Mouse (Mus musculus) embryonic stem cell, embryonic (primary cell): Measurements from ENCODE around the gene Dclre1b.
"Not testable (repeated sequence)": the region's sequence is repeated elsewhere in the genome, so short reads cannot be mapped to it uniquely, and the experiment has no call there.

Source experiments
- CTCF ChIA-PET, 4 experiments: fragments of 300-600 bp in 2 of 4; fragments of 350-600 bp in 2 of 4; sonication (Branson Sonifier 250); formaldehyde crosslinking; loops; one replicate each; lab custom pipeline; 2022; ENCODE audit warnings: inconsistent platforms in 2 of 4; lab: Charles Lee
- POLR2A ChIA-PET, 4 experiments: fragments of 300-600 bp in 2 of 4; fragments of 350-600 bp in 2 of 4; sonication (Branson Sonifier 250); formaldehyde crosslinking; loops; one replicate each; lab custom pipeline; 2022; ENCODE audit warnings: antibody characterized with exemption in 4 of 4, inconsistent platforms in 1 of 4; lab: Charles Lee

The Dclre1b gene

DNA sequence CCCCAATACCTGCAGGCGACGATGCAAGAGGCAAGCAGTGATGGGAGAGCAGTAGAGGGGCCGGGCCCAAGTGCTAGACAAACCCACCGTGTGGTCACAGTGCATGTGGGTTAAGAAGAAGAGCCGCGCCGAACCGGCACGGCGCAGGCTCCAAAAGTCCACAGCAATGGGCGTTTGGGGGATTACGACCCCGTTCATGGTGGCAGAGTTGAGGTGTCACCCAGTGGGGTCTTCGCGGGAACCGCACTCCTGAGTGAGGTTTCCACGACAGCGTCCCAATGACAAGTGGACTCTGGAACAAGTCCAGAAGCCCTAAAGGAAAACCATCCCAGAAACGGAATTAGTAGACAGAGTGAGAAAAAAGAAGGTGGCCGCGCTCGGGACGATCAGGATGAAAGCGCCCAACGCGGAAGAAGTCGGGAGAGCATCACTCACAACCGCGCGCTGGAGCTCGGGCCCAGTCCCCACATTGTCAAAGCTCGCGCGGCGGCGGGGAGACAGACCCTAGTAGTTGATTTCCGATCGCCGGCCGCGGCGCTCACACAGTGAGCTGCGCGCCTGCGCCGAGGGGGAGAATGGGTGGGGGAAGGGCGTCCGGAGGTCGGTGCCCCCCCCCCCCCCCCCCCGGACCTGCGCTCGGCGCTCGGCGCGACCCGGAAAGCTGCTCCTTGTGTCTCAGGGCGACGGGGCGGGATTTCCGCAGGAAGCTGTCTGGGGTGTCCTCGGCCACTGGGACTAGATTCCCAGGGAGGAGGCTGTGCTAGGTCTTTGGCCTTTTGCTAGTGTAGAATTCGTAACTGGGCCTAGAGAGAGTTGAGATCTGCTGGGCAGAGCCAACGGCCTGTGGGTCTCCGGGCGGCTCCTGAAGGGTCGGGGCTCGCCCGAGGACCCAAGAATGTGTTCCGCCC is at the start of gene Dclre1b, which contains the start of the genes Ap4b1 and Gm43064:
Gene Dclre1b, minus strand, starts transcription at position 554 of the 908 bp plus-strand sequence.
Gene Ap4b1, plus strand, starts transcription at position 630 of the 908 bp plus-strand sequence.
Gene Gm43064, plus strand, starts transcription at position 683 of the 908 bp plus-strand sequence.
- ChIA-PET CTCF (interaction anchor here (0.6 to 1.1 kb wide), 5 partner anchors 17 to 71 kb away, joined by 3 to 5 read pairs (median 3); partner anchors contain the start of genes Hipk1 (in 1 of the 4) and Olfml3 (in 1 of the 4)), POLR2A (interaction anchor here (0.5 to 3.3 kb wide), 44 partner anchors 11 to 830 kb away, joined by 3 to 65 read pairs (median 4); partner anchors contain the start of genes Hipk1 (in 3 of the 4), Rsbn1 (in 2 of the 4), Magi3 (in 1 of the 4) and Slc16a1 (in 1 of the 4))

DNA sequence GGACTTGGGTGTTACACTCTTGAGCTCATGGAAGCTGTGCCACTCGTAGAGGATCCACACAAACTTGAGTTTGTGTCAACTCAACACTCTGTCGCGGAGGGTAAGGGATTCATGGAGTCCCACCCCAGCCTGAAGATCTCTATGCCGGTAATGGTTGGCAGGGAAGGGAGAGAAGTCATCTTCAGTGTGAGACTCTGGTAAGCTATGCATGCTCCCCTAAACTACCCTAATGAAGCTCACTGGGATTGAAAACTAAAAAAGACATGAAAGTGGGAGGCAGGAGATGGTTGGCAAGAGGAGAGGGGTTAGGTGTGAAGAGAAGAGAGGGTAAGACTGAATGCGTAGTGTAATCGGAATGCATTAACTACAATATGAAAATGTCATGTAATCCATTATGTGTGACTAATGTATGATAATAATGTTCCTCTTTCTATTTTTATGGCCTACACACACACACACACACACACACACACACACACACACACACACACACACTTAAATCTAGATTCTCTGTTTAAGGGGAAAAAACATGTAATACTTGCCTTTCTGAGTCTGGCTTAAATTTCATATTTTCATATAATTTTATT is 48.8 kb upstream of the Dclre1b start:
- ChIA-PET CTCF (no interaction called here), POLR2A (interaction anchor here in 2 of 4 experiments (0.9 to 1.4 kb wide), 2 partner anchors 18 to 56 kb away, joined by 3 read pairs; partner anchors contain the start of gene Rsbn1 (in 1 of the 2))

DNA sequence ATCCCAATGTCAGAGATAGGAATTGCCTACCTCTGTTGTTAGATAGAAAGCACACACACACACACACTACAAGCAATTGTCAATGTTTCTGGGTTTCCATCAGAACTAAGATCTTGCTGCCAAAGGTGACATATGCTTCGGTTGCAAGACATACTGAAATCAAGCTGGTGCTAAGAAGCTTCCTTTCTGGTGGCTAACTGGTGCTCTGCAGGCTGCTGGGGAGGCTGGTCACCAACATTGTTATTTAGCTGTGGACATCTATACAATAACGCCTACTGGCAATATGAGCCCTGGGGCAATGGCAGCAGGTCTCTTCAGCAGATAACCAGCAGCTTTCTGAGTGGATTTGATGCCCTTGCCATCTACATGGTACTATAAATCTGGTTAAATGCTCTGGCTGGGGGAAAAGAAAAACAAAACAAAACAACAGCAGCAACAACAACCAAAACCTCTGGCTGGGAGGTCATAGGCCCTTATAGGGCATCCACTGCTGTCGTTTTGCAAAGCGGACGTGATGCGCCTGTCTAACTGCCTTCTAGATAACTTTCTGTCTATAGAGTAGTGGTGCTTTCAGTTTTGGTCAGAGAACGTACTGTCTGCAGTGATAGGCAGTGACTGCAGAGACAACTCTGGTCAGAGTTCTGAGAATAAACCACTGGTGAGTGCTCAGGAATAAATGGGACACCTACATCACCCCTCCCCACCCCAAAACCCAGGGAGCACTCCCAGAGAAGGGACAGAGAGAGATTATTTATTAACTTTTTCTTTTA is 48.0 kb upstream of the Dclre1b start:
- ChIA-PET POLR2A (interaction anchor here in 3 of 4 experiments (0.7 to 1.6 kb wide), 3 partner anchors 56 to 68 kb away, joined by 3 read pairs; partner anchors contain the start of gene Rsbn1 (in 2 of the 3)), CTCF (no interaction called here)

DNA sequence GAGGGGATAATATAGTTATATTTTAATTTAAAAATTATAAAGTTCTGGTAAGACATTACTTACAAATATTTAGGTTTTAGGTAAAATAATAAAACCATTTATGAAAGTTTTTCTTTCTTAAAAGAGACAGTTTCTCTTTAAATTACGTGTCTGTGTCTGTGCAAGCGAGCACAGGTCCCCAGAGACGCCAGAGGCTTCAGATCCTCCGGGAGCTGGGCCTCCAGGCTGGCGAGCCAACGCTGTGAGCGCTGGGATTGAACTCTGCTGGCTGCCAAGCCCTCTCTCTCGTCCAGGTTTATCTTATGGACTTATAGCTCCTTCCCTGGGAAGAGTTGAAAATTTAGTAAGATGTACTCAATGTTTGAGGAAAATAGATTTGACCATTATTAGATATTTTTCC is 44.6 kb upstream of the Dclre1b start:
- CTCF ChIA-PET: no interaction called here
- POLR2A ChIA-PET: interaction anchor here in 1 of 4 experiments (0.8 kb wide), 1 partner anchor 33 kb away, joined by 3 read pairs; no protein-coding TSS in a partner anchor

DNA sequence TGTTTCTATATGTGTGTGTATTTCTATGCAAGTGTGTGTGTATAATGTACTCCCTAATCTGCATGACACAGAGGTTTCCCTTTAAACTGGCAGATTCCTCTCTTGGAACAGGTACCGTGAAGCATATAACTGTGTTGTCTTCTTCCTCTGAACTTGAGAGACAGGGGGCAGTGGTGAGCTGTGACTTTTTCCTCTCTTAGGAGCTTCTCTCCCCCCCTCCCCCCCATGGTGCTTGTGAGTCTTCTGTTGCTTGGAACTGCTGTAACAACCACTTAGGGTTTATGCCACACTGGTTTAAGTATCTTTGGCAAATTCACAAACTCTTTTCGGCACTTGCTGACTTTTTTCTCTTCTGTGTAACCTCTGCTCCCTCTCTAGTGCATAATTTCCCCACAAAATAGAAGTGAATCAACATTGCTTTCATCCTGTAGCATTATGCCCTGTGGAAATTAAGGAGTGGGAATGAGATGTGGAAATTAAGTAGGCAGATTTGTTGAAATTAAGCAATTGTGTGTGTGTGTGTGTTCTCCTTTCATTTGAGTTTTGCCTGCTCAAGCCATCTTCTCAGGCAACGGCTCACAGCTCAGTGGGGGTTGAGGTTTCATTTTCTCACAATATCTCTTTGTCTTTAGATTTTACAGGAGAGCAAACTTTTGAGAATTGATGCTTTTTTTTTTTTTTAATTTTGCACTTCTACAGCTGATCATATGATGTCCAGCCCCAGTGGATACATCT is 43.5 kb upstream of the Dclre1b start:
- CTCF ChIA-PET: interaction anchor here (0.6 to 2.3 kb wide), 13 partner anchors 8 to 1138 kb away, joined by 3 to 9 read pairs (median 3); partner anchors contain the start of gene Olfml3 (in 1 of the 4)
- POLR2A ChIA-PET: interaction anchor here in 3 of 4 experiments (0.7 to 3.2 kb wide), 11 partner anchors 8 to 643 kb away, joined by 3 to 18 read pairs (median 3); partner anchors contain the start of gene Ptpn22 (in 1 of the 3)

DNA sequence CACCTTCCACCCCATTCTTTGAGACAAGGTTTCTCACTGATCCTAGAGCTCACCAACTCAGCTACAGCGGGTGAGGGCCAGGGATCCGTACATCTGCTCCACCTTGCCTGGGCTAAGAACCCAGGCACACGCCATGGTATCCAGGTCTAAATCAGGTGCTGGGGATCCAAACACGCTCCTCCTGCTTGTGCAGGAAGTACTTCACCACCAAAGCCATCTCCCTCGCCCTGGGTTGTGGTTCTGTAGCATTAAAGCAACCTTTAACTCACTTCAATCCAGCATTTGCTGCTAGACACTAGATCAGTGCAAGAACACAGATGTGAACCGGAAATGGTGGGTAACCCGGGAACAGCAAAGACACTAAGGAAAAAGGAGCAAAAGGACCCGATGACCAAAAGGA is 42.6 kb upstream of the Dclre1b start:
- CTCF ChIA-PET: interaction anchor here (0.6 to 2.3 kb wide), 15 partner anchors 9 to 831 kb away, joined by 3 to 9 read pairs (median 3); partner anchors contain the start of genes Olfml3 (in 2 of the 4) and Rsbn1 (in 1 of the 4)
- POLR2A ChIA-PET: interaction anchor here in 3 of 4 experiments (0.7 to 3.2 kb wide), 15 partner anchors 9 to 432 kb away, joined by 3 to 18 read pairs (median 4); partner anchors contain the start of genes Ap4b1 (in 1 of the 3), Dclre1b (in 1 of the 3), Gm43064 (in 1 of the 3) and Ptpn22 (in 1 of the 3)

DNA sequence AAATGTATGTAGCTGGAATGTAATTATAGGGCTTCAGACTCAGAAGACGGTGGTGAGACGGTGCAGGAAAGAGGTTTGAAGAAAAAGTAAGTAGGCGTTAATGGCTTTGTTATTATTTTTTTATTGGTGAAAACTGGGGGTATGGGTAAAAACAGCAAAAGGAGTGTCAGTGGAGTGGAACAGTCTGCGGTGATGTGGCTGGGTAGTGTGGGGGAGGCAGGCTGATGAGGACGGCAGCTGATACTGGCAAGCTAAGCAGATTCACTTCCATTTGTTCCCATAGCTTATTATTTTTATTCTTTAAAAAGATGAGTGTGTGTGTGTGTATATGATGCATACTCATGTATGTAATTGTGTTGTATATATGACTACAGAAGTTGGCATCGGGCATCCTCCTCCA is 42.2 kb upstream of the Dclre1b start:
- ChIA-PET CTCF (interaction anchor here in 2 of 4 experiments (0.8 to 2.3 kb wide), 5 partner anchors 25 to 62 kb away, joined by 3 to 9 read pairs (median 4); partner anchors contain the start of gene Rsbn1 (in 1 of the 2)), POLR2A (interaction anchor here in 3 of 4 experiments (1.1 to 3.2 kb wide), 14 partner anchors 9 to 108 kb away, joined by 3 to 18 read pairs (median 6); partner anchors contain the start of genes Ap4b1 (in 1 of the 3), Dclre1b (in 1 of the 3), Gm43064 (in 1 of the 3) and Ptpn22 (in 1 of the 3))

DNA sequence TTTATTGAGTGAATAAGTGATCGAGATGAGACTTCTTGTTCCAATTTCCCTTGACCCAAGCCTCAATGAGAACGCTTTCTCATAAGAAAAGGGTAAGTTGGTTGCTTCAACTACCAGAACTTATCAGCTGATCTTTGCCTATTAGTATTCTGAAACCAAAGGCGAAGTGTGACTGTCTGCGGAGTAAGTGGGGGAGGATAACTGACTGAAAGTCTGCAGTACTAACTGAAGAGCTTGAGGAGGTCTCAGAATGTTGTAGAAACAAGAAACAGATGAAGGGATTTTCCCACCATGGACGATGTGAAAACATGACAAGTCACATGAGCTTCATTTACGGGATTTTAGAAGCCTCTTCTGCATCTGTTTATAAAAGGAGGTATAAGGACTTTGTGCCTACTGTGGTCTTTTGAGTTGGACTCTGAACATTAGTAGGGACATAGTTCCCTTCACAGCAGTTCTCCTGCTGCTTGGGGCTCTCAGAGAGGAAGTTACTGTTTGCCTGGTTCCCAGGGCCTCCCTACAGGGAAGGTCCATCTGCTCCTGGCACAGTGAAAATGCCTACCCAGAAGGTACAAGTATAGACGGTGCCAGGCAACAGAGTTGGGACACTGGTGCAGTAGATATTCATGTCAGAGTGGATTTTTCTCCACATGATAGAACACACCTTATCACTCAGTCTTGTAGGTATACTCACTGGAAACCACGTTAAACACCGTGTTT is 41.6 kb upstream of the Dclre1b start:
- CTCF ChIA-PET: interaction anchor here in 2 of 4 experiments (0.6 to 2.1 kb wide), 6 partner anchors 24 to 422 kb away, joined by 3 to 7 read pairs (median 3); no protein-coding TSS in a partner anchor
- POLR2A ChIA-PET: interaction anchor here (0.7 to 3.2 kb wide), 24 partner anchors 8 to 787 kb away, joined by 3 to 18 read pairs (median 4); partner anchors contain the start of genes Ap4b1 (in 2 of the 4), Dclre1b (in 2 of the 4), Gm43064 (in 2 of the 4) and Rsbn1 (in 2 of the 4)

DNA sequence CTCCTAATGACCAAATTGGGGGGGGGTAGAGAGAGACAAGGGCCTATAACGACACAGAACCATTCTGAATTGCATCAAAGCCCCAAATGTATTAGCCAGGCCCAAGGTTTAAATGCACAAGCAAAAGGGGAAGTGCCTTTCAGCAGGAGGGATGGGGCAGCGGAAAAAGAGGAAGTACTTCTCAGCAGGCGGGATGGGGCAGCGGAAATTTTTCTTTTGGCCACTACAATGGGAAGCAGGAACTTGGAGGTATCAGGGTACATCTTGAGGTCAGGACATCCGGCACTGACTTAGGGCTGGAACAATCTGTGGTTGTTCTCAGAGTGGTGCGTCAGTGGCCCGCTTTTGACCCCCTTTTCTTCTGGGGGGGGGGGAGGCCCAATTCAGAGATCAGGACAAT is 31.7 kb upstream of the Dclre1b start:
- POLR2A ChIA-PET: interaction anchor here in 1 of 4 experiments (0.6 kb wide), 1 partner anchor 275 kb away, joined by 3 read pairs; no protein-coding TSS in a partner anchor
- CTCF ChIA-PET: not testable (repeated sequence)

DNA sequence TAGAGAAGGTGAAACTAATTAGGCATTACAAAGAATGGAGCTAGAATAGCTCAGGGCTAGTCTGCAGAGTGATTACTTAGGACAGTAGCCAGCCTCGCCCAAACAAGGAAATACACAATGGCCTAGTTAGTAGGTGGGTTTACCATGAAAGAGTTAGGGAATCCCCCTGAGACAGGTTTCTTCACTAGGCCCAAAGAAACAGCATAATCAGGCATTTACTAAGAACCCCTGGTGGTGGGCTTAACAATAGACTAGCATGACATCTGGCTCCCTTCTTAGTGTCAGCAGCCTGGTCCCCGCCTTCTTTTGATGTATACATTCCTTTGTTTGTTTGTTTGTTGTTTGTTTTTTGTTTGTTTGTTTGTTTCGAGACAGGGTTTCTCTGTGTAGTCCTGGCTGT is 31.0 kb upstream of the Dclre1b start:
- POLR2A ChIA-PET: interaction anchor here in 3 of 4 experiments (0.7 to 1.3 kb wide), 9 partner anchors 11 to 625 kb away, joined by 3 to 7 read pairs (median 4); partner anchors contain the start of genes Ap4b1 (in 2 of the 3), Dclre1b (in 2 of the 3), Gm43064 (in 2 of the 3) and Rsbn1 (in 1 of the 3)
- CTCF ChIA-PET: not testable (repeated sequence)

DNA sequence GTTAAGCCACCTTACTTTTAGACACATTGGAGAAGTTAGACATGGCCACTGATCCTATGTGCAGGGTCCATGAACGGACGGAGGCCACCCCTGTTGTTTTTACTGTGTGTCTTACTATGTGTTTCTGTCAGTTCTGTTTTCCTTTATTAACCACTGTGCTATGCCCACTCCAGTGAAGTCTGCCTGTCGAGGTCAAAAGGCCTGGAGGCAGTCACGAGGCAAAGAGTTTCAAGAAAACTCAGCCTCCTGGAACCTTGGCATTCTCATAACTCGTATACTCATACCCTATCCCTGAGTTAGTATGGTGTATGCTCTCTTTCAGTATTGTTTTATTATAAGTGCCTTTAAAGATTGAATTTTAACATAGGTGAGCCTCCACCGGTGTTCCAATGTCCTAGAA is 30.5 kb upstream of the Dclre1b start:
- CTCF ChIA-PET: no interaction called here
- POLR2A ChIA-PET: interaction anchor here in 3 of 4 experiments (0.7 to 1.3 kb wide), 11 partner anchors 9 to 625 kb away, joined by 3 to 7 read pairs (median 3); partner anchors contain the start of genes Ap4b1 (in 2 of the 3), Dclre1b (in 2 of the 3), Gm43064 (in 2 of the 3) and Rsbn1 (in 1 of the 3)

DNA sequence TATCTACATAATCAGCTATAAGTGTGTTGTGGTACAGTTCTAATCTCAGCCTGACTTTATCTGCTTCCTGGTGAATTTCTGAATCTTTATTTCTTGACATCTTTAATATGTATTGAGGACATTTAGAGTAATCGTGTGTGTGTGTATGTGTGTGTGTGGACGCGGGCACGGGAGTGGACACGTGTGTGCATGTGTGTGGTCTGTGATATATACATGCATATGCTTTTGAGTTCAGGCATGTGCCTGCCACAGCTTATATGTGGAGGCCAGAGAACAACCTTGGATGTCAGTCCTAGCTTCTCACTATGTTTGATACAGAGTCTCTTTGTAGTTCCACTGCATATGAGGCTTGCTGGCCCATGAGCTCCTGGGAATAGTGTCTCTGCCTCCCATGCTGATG is 27.2 kb upstream of the Dclre1b start:
- ChIA-PET CTCF (interaction anchor here in 2 of 4 experiments (0.5 kb wide), 2 partner anchors 51 to 52 kb away, joined by 3 to 5 read pairs; no protein-coding TSS in a partner anchor), POLR2A (interaction anchor here in 2 of 4 experiments (1.1 to 2.3 kb wide), 6 partner anchors 9 to 65 kb away, joined by 3 to 9 read pairs (median 4); no protein-coding TSS in a partner anchor)

DNA sequence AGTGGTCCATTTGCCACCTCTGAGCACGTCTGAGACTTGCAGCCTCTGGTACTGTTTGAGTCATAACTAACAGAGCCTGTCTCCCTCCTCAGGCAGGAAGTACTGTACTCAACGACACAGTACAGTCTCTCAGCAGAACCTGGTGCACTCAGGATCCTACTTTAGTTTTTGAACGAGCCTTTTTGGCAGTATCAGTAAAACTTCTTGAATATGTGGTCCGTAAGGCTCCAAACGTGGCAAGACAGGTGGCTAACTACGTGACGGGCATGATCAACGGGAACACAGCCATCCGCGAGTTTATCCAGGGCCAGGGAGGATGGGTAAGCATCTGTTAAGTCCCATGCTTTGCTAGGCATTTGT is 26.7 kb upstream of the Dclre1b start:
- POLR2A ChIA-PET: interaction anchor here in 2 of 4 experiments (1.1 to 2.3 kb wide), 4 partner anchors 8 to 65 kb away, joined by 3 to 9 read pairs (median 4); no protein-coding TSS in a partner anchor
- CTCF ChIA-PET: interaction anchor here in 2 of 4 experiments (0.5 kb wide), 2 partner anchors 17 to 52 kb away, joined by 3 read pairs; no protein-coding TSS in a partner anchor

DNA sequence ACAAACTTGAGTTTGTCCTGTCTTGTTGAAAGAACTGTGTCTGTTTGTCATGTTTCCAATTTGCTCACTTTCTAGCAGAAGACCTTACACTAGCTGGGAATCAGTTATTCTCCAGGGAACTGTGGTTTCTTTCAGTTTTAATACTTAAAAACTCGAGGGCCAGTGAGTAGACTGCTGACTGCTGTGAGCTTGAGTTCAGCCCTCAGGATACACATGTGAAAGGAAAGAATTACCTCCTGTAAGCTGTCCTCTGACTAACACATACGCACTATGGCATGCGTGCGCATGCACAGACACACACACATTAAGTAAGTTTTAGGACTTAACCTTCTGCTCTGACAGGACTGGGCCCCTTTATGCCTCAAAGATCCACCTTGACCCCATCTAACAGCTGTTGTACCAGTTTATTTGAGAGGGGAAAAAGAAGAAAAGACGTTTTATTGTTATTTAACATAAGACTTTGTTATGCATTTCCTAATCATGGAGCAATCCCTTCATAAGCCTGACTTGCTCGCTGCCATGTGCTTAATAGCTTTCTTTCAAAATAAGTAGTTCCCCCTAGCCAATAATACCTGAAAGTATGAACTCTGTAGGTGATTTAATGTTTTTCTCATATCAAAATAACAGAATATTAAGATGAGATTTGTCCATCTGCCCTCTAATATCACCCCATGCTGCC is 26.2 kb upstream of the Dclre1b start:
- ChIA-PET POLR2A (interaction anchor here in 2 of 4 experiments (1.2 to 2.3 kb wide), 3 partner anchors 15 to 64 kb away, joined by 3 to 9 read pairs (median 5); no protein-coding TSS in a partner anchor), CTCF (interaction anchor here in 1 of 4 experiments (0.5 kb wide), 1 partner anchor 17 kb away, joined by 3 read pairs; no protein-coding TSS in a partner anchor)
